Mouse (Mus musculus): ENCODE measurements around the gene Unc5a.
A peak's percentile ranks its signal among the peaks of the same experiment; 100 is the strongest.

Unc5a gene

GRCm38 (mm10) chr13:55002090-55002489, 52.9 kb downstream of the Unc5a start:
- DNase-seq (ENCODE audit: low spot score in 2 of 2) = no peak

GRCm38 (mm10) chr13:55004646-55005045, 55.4 kb downstream of the Unc5a start:
- DNase-seq (ENCODE audit: low spot score in 2 of 2) = no peak

- peak in 1 of 2 experiments; percentile 38 for DNase-seq (ENCODE audit: low spot score in 2 of 2)
Observed at GRCm38 (mm10) chr13:55005691-55006414, 56.6 kb downstream of the Unc5a start.

GRCm38 (mm10) chr13:55006415-55006742, 57.2 kb downstream of the Unc5a start:
- DNase-seq (ENCODE audit: low spot score in 2 of 2) = no peak

- no peak for DNase-seq (ENCODE audit: low spot score in 2 of 2)
Observed at GRCm38 (mm10) chr13:55008589-55008988, 59.4 kb downstream of the Unc5a start.

- DNase-seq (ENCODE audit: low spot score in 2 of 2) = no peak
Observed at GRCm38 (mm10) chr13:55011103-55011502, 61.9 kb downstream of the Unc5a start.

- DNase-seq (ENCODE audit: low spot score in 2 of 2) = no peak
Observed at GRCm38 (mm10) chr13:55011981-55012478, 62.8 kb downstream of the Unc5a start.

GRCm38 (mm10) chr13:55013702-55014344, 64.6 kb downstream of the Unc5a start:
- DNase-seq (ENCODE audit: low spot score in 2 of 2) = no peak

- DNase-seq (ENCODE audit: low spot score in 2 of 2) = no peak
Observed at GRCm38 (mm10) chr13:55014451-55014850, 65.2 kb downstream of the Unc5a start.

GRCm38 (mm10) chr13:55017154-55017897, 68.1 kb downstream of the Unc5a start:
- DNase-seq (ENCODE audit: low spot score in 2 of 2) = no peak

GRCm38 (mm10) chr13:55017898-55018599, 68.8 kb downstream of the Unc5a start:
- DNase-seq (ENCODE audit: low spot score in 2 of 2) = no peak

GRCm38 (mm10) chr13:55018700-55019099, 69.5 kb downstream of the Unc5a start:
- DNase-seq (ENCODE audit: low spot score in 2 of 2) = no peak

GRCm38 (mm10) chr13:55019181-55019580, 70.0 kb downstream of the Unc5a start:
- DNase-seq (ENCODE audit: low spot score in 2 of 2) = no peak

- no peak for DNase-seq (ENCODE audit: low spot score in 2 of 2)
Observed at GRCm38 (mm10) chr13:55020051-55020450, 70.8 kb downstream of the Unc5a start.

GRCm38 (mm10) chr13:55021194-55021779, 72.1 kb downstream of the Unc5a start, which contains the start of gene Hk3:
TSS of gene Hk3 (minus strand) at chr13:55021385.
- no peak for DNase-seq (ENCODE audit: low spot score in 2 of 2)

- no peak for DNase-seq (ENCODE audit: low spot score in 2 of 2)
Observed at GRCm38 (mm10) chr13:55022256-55022655, 73.0 kb downstream of the Unc5a start.

GRCm38 (mm10) chr13:55022715-55023114, 73.5 kb downstream of the Unc5a start:
- DNase-seq (ENCODE audit: low spot score in 2 of 2) = no peak

GRCm38 (mm10) chr13:55024215-55024614, 75.0 kb downstream of the Unc5a start:
- DNase-seq (ENCODE audit: low spot score in 2 of 2) = no peak

- no peak for DNase-seq (ENCODE audit: low spot score in 2 of 2)
Observed at GRCm38 (mm10) chr13:55040016-55040415, 90.8 kb downstream of the Unc5a start.

- no peak for DNase-seq (ENCODE audit: low spot score in 2 of 2)
Observed at GRCm38 (mm10) chr13:55047706-55048105, 98.5 kb downstream of the Unc5a start.
